Mouse (Mus musculus): Measurements from ENCODE around the gene Actg2.
"Not testable (repeated sequence)": the region's sequence is repeated elsewhere in the genome, so short reads cannot be mapped to it uniquely, and the experiment has no call there.

Actg2 gene

DNA sequence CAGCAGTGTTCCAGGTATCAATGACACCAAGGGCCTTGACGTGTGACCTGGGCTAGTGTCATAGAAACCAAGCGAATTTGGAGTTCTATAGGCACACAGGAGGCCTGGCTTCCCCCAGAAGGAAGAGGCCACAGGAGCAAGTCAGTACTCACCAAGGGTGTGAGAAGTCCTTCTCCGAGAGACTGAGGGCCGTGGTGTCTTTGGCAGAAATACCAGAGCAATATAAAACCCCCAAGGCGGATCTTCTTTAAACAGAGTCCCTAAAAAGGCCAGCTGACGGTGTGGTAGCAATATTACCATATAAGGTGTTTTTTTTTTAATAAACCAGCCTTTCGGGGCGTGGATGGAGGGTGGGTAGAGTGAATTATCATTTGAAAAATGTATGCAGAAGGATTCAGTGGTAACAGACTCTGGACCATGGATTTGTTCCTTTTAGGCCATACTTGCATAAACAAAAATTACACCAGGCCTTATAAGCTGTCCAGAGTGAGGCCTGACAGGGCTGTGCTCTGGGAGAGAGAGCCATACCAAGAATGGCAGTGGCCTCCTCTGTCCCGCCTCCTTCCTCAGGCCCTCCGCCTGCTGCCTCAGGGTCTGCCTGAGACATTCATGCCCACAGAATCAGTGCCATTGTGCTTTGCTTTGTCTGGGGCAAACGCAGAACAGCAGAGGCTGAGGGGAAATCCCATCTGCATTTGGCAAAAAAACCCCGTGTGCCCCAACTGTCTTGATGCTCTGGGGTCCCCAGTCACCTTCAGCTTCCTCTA is at the start of gene Actg2:
Actg2 (minus strand) TSS at position 238 of the 767 bp plus-strand sequence.
- DNase-seq (ENCODE audit: low spot score in 2 of 2) = no peak

DNA sequence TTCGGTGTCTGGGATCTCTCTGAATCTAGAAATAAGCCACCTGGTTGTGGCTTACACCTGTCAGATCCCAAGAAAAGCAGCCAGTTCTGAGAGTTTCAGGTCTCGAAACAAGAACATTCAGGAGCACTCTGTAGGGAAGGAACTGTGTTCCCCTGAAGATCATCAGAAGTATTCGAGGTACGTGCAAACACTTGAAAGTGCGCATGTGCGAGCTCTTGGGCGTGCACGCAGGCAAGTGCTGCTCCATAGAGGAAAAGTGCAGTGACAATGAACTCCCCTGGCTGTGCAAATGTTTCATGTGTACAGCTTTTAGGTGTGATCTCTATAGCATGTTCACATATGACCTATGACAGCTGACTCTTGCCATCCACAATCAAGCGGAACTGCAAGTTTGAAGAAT is 49.3 kb upstream of the Actg2 start:
- not testable (repeated sequence) for DNase-seq (ENCODE audit: low spot score in 2 of 2)

DNA sequence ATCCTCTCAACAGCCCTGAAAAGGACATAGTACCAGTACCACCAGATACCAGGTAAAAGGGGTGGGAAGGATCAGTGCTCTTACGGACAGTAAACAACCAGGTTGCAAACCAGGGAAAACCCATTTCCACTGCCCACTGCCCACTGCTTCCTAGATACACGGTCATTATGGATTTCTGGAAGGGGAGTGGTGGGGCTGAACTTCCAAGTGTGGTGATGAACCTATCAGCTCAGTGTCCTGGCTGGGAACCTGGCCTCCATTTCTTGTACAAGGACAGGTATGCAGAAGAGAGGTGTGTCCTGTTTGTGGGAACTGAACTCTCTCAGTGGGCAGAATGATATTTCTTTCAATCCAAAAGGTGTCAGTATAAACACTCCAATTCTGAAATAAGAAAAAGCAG is 47.5 kb upstream of the Actg2 start:
- DNase-seq (ENCODE audit: low spot score in 2 of 2) = no peak

DNA sequence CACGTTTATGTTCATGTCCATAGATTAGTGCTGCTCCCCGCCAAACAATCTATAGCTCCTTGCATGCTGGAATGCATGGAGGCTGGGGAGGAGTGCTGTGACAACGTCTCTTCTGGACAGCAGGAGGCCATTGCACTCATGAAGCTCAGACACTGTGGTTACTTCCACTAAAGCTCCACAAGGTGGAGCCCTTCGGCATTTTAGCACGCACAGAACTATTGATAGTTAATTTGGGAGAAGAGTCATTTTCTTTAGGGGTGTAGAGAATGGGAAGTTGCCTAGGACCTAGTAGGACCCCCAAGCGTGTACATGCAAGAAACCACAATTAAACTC is 46.8 kb upstream of the Actg2 start:
- peak; percentile 44 to 59 for DNase-seq (ENCODE audit: low spot score in 2 of 2)

DNA sequence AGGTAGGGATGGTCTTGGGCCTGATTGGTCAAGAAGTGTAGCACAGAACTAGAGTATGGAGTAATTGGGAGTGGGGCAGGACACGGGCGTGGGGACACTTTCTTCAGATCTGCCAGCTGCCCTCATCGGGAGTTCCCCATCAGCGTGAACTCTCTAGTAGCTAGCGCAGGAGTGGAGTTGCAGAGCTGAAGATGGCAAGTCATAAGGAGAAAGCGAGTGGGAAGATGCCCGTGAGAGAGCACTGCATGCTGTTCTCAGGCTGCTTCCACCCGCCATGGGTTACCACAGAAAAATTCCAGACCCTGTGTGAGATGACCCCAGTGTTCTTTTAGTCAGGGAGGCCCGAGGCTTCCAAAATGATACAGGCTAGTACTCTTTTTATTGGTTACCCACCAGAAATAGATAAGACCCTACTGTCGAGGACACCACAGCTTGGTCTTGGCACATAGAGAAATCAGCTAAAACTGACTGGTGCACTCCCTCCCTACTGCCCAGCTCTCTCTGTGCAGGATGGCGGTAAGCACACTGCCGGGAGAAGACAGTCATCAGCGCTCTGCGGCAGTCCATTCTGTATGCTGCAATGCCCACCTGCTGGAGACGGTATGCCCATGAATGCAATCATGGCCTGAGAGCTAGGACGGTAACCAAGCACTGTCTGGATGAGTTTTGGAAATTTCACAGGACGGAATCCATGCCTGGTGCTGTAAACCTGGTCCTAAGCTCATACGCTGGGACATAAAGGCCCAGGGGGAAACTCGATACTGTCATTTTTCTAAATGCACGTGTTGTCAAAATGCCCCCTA is 46.3 kb upstream of the Actg2 start:
- DNase-seq (ENCODE audit: low spot score in 2 of 2) = no peak

DNA sequence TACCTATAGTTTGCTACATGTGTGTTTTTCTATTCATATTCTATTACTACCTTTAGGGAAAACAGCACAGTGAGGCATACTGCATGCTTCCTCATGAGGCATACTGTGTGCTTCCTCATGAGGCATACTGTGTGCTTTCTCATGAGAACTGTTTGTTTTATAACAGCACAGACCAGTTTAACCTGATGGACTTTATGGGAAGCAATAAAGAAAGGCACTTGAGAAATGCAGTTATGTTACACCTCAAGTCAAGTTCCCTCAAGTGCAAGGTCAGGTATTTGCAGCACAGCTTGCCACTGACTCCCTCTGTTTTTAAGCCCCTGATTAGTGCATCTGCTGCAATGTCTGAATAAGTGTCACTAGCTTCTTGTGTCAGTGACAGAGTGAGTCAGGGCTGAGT is 41.5 kb upstream of the Actg2 start:
- no peak for DNase-seq (ENCODE audit: low spot score in 2 of 2)

DNA sequence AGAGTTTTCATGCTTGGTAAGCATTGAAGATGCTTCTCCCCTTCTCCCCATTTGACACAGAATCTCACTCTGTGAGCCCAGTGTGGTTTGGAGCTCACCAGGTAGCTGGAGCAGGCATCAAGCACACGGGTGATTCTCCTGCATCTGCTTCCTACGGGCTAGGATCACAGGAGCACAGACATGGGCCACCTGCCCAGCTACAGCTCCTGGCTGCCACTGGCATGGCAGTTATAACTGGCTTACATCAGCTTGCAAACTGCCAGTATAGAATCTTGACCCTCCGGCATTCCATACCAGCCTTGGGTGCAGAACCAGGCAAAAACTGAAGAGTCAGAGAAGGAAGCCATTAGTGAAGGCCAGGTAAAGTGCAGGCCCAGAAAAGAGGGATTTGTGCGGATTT is 39.5 kb upstream of the Actg2 start:
- no peak for DNase-seq (ENCODE audit: low spot score in 2 of 2)

DNA sequence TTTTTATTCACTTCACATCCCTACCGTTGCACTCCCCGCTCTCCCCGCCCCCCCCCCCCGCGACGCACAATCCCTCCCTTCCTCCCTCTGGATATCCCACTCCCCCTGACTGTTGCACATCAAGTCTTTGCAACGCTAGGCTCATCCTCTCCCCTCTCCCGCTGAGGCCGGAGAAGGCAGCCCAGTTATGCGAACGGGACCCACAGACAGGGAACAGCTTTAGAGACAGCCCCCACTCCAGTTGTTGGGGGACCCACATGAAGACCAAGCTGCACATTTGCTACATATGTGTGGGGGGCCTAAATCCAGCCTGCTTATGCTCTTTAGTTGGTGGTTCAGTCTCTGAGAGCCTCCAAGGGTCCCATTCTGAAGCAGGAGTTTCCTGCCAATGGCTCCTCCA is 36.6 kb upstream of the Actg2 start, which contains the start of gene Stambp:
Stambp (minus strand) TSS at position 59 of the 400 bp plus-strand sequence.
- DNase-seq (ENCODE audit: low spot score in 2 of 2) = peak; percentile 13 to 15

DNA sequence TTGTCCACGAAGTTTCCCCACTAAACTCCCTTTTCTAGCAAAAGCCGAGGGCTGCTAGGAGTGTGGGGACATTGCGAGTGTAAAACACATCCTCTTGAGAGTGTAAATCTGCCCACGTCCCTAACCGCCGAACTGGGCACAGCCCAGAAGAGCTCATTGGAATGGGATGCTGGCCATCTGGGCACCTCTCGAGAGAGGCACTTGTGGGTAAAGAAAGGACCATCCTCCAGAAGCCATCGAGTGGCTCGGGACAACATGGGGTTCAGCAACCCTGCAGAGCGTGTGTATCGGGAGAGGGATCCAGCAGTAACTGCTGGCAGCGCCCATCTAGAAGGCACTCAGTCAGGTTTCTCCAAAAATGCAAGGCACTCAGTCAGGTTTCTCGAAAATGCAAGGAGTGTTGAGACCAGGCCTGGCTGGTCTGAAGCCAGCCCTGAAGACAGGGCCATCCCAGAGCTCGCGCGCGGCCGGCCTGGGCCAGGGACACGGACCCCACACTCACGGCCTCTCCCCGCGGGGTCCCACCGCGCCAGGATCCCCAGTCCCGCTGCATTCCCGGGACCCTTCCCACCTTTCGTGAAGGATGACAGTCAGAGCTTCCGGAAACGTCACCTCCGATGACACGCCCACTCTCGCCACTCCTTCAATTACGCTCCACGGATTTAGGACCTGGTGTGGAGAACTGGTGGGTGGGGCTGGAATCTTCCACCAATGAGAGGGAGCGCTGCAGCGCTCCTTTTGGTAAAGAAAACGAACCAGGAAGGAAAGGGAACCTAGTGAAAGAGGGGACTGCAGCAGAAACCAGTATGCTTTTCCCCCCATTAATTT is 36.0 kb upstream of the Actg2 start:
- peak; percentile 87 to 93 for DNase-seq (ENCODE audit: low spot score in 2 of 2)

DNA sequence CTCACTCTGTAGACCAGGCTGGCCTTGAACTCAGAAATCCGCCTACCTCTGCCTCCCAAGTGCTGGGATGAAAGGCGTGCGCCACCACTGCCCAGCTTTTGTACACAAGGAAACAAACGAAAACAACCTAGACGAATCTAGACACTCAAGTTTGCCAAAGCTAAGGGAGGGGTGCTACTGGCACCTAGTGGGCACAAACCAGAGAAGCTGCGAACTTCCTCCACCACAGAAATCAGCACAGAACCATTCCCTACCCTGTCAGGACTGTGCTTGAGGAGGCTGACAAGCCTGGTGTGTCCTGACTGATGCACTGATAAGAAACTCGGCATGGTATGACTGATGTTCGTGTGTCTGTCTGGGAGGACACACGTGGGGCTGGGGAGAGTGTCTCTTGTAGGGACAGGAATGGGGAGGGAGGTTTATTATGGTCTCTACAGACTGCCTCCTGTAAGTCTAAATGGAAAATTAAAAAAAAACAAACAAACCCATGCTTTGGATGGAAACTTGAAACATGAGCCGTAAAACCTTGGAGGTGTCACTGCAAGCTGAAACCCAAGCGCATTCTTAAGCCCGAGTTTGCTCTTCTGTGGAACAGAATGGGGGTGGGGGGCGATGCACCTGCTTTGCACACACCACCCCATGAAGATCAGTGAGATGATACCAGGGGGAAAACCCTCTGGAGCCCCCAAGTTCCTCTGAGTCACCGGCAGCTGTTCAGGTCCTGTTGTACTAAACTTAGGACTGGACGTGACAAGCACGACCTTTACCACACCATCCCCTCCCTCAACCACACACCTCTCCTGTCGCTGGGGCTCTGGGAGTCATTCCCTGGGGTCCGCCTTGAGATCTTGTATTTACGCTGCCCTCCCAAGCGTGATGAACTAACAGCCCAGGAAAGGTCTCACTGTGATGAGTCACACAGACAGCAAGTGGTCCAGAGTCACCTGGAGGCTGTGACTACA is 33.1 kb upstream of the Actg2 start:
- peak; percentile 41 to 44 for DNase-seq (ENCODE audit: low spot score in 2 of 2)

DNA sequence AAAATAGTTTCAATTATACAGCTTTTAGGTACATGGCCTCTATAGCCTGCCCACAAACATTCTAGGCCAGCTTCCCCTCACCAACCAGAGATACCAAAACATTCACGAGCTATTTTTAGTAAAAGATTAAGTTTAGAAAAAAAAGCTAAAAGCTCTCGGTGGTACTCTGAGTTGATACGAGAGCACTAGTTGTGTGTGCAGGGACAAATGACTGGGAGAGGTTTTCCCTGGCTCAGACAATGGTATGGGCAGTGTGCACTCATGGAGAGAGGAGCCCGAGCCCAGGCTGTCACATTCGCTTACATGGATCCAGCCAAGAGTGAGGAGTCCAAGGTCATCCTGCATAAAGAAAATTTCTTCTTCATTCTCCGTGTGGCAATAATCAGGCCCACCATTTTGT is 19.9 kb upstream of the Actg2 start:
- DNase-seq (ENCODE audit: low spot score in 2 of 2) = no peak

DNA sequence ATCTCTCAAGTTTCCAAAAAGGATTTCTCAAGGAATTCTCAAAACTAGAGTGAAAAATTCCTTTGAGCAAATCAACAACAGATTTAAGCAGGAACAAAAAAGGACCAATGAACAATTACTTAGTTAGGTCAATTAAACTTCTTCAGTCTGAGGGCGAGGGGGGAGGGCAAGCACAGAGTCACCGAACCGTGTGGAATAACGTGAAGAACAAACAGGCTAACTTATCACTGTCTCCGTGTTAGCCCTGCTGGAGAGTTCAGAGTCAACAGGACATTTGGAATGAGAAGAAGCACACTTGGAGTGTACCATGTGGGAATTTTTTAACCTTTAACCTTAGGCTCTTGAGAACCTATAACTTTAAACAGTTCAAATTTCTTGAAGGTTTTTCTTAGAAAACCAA is 12.3 kb upstream of the Actg2 start:
- no peak for DNase-seq (ENCODE audit: low spot score in 2 of 2)

DNA sequence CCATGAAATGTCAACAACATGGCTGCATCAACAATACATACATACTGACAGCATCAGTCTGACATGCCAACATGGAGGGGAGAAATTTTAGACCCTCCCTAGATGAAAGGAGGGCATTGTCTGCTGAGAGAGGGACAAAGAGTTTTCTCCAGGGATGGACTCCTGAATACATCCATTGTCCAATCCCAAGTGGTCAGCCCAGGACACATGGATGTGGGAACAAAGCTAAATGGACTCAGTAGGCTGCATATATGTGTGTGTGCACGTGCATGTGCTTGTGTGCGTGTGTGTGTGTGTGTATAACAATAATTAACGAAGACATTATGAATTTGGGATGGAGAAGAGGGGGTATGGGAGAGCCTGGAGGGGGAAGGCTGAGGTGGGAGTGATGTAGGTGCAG is 9.7 kb upstream of the Actg2 start:
- no peak for DNase-seq (ENCODE audit: low spot score in 2 of 2)

DNA sequence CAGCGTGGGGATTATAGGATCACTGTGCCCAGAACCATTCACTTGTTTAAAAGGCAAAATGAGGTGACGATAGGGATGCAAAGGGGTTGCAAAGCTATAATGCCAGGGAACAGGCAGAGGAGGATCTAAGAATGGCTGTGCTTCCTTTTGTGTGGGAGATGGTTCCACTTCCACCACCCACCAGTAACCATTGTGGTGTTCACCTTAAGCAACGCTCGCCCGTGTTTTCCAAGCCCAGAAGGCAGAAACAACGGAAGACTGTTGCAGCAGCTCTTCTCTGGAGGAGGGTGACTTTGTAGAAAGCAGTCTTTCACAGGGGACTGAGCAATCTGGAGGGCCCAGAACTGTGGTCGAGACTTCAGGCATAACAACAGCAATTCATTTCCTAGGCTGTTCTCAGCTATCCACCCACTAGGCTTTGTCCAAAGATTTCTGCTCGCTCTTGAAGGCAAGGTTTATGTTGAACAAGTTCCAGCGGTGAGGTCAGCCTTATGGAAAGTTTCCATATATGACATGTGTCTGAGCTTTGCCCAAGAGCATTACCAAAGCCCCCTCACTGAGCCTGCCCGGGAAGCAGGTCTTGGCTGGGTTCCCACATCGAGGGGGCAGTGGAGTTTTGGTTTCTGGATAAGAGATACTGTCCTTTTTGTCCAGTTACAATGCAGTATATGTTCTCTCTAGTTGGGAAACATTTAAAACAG is 5.8 kb upstream of the Actg2 start:
- peak; percentile 48 to 49 for DNase-seq (ENCODE audit: low spot score in 2 of 2)

DNA sequence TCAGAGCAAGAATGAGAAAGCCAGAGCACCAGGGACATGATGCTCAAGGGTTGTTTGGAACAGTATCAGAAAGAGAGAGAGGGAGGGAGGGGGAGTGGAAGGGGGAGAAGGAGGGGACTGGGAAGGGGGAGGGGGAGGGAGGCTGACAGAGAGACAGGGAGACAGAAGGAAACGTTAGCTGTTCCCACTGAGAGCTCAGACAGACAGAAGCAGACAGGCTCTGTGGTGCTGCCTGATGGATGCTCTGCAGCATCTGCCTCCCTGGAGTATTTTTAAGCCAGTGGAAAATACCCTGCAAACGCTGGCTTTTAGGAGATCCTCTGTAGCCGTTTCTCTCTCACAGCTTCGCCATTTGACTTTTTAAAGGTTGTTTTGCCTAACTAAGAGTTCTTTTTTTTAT is 4.0 kb upstream of the Actg2 start:
- peak; percentile 37 to 46 for DNase-seq (ENCODE audit: low spot score in 2 of 2)

DNA sequence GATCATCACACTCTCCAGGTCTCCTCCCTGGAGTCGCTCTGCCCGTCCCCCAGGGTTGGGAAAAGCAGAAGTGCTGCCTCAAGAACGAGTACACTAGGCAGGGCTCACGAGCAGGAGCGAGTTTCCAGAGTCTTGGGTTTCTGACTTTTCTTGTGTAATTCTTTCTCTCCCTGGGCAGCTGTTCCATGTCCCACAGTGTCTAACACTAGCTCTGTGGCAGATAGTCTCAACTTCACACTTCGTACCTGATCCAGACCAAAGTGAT is 662 bp upstream of the Actg2 start:
- no peak for DNase-seq (ENCODE audit: low spot score in 2 of 2)

DNA sequence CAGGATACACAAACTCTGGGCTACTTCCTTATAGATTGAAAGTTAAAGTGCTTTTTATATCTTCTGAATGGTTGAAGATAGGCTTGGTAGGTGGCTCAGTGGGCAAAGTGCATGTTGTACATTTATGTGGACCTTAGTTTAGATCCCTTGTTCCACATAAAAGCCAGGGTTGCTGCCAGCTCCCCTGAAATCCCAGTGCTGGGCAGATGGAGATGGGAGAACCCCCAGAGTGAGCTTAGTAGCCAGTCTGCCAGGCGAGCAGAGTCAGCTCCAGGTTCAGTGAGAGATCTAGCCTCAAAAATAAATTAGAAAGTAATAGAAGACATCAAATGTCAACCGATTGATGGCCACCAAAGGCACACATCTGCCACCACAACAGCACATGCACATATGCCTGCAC is 3.5 kb downstream of the Actg2 start:
- DNase-seq (ENCODE audit: low spot score in 2 of 2) = no peak

DNA sequence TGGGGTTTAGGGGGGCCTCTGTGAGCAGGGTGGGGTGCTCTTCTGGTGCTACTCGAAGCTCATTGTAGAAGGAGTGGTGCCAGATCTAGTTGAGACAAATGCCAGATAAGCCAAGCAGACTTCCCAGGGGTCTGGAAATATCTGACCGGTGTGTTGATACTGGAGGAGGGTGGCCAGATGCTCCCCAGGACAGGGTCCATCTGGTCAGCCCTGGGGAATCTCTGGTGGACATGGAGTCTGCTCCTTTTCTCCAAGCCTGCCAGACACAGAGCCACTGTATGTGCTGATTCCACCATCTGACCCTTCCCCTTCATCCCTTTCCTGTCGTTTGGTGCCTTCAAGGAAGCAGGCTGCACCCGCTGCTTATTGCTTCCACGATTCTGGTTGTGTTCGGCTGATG is 12.9 kb downstream of the Actg2 start:
- DNase-seq (ENCODE audit: low spot score in 2 of 2) = no peak

DNA sequence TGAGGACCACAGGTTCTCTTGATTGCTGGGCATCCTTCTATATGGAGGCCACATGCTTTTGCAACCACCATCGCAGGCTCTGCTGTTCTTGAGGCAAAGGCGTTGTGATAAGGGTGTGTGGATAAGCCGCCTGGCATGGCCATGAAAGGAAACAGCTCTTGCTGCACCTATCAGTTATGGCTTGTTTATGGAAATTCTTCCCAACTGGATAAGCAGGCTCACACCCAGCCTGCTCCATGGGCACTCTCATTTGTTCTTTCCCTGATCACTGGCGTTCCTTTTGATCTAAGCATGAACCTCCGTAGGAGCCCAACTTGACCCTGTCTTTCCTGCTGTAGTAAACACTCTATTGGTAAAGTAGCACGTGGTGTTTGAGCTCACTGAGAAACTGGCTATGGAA is 14.3 kb downstream of the Actg2 start:
- DNase-seq (ENCODE audit: low spot score in 2 of 2) = no peak

DNA sequence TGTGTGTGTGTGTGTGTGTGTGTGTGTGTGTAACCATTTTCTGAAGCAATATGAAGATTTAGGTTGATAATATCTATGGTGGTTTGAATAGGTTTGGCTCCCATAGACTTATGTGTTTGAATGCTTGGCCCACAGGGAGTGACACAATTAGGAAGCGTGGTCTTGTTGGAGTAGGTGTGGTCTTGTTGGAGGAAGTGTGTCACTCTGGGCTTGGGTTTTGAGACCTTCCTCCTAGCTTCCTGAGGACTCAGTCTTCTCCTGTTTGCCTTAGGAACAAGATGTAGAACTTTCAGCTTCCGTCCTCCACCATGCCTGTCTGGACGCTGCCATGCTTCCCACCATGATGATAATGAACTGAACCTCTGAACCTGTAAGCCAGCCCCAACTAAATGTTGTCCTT is 17.4 kb downstream of the Actg2 start:
- DNase-seq (ENCODE audit: low spot score in 2 of 2) = no peak

DNA sequence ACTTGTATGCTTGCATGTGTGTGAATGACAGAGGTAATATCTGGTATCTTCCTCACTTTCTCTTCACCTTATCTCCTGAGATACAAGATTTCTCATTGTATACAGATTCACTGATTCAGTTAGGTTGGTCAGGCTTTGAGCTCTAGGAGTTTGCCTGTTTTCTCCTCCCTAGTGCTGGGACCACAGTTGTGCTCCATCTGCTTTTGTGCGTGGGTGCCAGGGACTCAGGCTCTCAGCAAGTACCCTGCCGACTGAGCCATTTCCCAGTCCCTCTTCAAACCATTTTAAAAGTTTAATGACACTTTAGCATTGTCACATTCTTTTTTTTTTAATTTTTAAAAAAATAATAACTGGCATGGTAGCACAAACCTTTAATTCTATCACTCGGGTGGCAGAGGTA is 20.9 kb downstream of the Actg2 start:
- DNase-seq (ENCODE audit: low spot score in 2 of 2) = no peak
